Mouse (Mus musculus) kidney, embryonic 15.5 days (tissue): Measurements from ENCODE around the gene Gm27235. TPM values are rescaled to one million over a fixed set of nuclear protein-coding genes. Genes with fewer than 3 reads are reported as not detected.
"Not testable (repeated sequence)": the region's sequence is repeated elsewhere in the genome, so short reads cannot be mapped to it uniquely, and the experiment has no call there.

Experiments
- ATAC-seq: fragments of 200-750 bp; cut with Nextera tagmentation; replicated peaks from 2 replicates; pipeline ENCODE4 v1.8.0; 2017; ENCODE audit warnings: moderate TSS enrichment; ENCODE audit not compliant: low FRiP score
- H3K27ac ChIP-seq: fragments of 300-500 bp; sonication (generic); 2 replicates; pipeline ENCODE4 v1.5.1; 2015; ENCODE audit warnings: mild to moderate bottlenecking, inconsistent platforms
- H3K27me3 ChIP-seq: fragments of 300-500 bp; sonication (generic); 2 replicates; pipeline ENCODE4 v1.6.1; 2015; ENCODE audit warnings: inconsistent platforms
- H3K36me3 ChIP-seq: fragments of 300-500 bp; sonication (generic); 2 replicates; pipeline ENCODE4 v1.6.1; 2015; ENCODE audit warnings: inconsistent platforms
- H3K4me1 ChIP-seq: fragments of 300-500 bp; sonication (generic); 2 replicates; pipeline ENCODE4 v1.6.1; 2015; ENCODE audit warnings: inconsistent platforms
- H3K4me2 ChIP-seq: fragments of 300-500 bp; sonication (generic); 2 replicates; pipeline ENCODE4 v1.6.1; 2015; ENCODE audit warnings: moderate library complexity, mild to moderate bottlenecking, inconsistent platforms
- H3K4me3 ChIP-seq: fragments of 300-500 bp; sonication (generic); replicated peaks from 2 replicates; pipeline ENCODE4 v1.5.1; 2015; ENCODE audit warnings: mild to moderate bottlenecking, inconsistent platforms
- H3K9ac ChIP-seq: fragments of 300-500 bp; sonication (generic); 2 replicates; pipeline ENCODE4 v1.6.1; 2015; ENCODE audit warnings: mild to moderate bottlenecking, inconsistent platforms
- H3K9me3 ChIP-seq: fragments of 300-500 bp; sonication (generic); replicated peaks from 2 replicates; pipeline ENCODE4 v1.6.1; 2016; ENCODE audit warnings: inconsistent platforms
- WGBS: fragments of 180-500 bp; shearing (Covaris S2); methylation state at CpG from one replicate; pipeline ENCODE4 v1.1.7; 2015; ENCODE audit warnings: mixed read lengths; 5-methylcytosine and 5-hydroxymethylcytosine counted together
- polyA plus RNA-seq: library from polyadenylated mRNA; unstranded; fragments of >200 nt; fragmentation: Nextera tagmentation; extraction: Ambion mirVana; gene quantifications from 2 replicates; pipeline ENCODE4 v1.2.1, GENCODE M21; 2015

Gene Gm27235
- polyA plus RNA-seq, result not detected in 2 replicates

DNA sequence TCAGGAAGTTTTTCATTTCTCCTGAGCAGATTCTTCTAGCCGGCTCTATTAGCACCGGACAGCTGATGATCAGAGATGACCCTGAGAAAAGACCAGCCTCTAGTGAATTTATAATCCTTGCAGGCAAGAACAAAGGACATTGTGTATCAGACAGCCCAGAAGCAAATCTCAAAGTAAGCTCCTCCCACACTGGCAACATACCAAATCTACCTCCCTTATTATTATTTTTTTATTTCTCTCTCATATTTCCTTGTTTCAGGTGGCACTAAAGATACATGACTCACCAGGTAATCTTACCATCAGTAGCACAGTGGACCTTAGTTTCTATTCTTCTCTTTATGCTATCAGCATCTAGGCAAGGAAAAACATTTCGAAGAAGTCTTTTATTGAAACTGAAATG, at the start of gene Gm27235, which contains the start of gene D730048I06Rik:
Gene Gm27235 (minus strand): TSS at position 101 of the 400 bp plus-strand sequence.
Gene D730048I06Rik (minus strand): TSS at position 112 of the 400 bp plus-strand sequence.
- Histone ChIP-seq H3K9ac (no peak within 1 kb of the TSS), H3K9me3 (no peaks in the 10 kb centered on the region), H3K27ac (no peak within 1 kb of the TSS), H3K36me3 (no peaks in the 10 kb centered on the region), H3K27me3 (no peaks in the 10 kb centered on the region), H3K4me2 (no peak within 1 kb of the TSS), H3K4me1 (no peaks in the 10 kb centered on the region), H3K4me3 (no peak within 1 kb of the TSS)
- no peak for ATAC-seq
- WGBS, result 94% methylated on average over 3 of the region's 3 CpGs

DNA sequence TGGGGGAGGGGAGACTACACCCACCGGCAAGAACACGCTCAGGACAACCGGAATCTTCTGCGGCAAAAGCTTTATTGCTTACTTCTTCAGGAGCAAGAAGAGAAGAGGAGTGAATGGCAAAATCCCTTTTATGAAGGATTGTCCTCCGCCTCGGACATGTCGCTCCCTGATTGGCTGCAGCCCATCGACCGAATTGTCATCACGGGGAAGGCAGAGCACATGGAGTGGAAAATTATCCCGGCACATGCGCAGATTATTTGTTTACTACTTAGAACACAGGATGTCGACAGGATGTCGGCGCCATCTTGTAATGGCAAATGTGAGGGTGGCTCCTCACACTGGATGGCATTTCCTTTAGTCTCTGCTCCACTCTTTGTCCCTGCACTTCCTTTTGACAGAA, 28.0 kb upstream of the Gm27235 start:
- H3K9ac ChIP-seq, H3K9me3 ChIP-seq, H3K27me3 ChIP-seq, ATAC-seq, H3K27ac ChIP-seq, H3K4me2 ChIP-seq, H3K36me3 ChIP-seq, H3K4me3 ChIP-seq, H3K4me1 ChIP-seq: not testable (repeated sequence)
- 95% methylated on average over 15 of the region's 15 CpGs for WGBS

GRCm38 (mm10) chr9:35798146-35798545, 8.2 kb upstream of the Gm27235 start:
- H3K27me3 ChIP-seq, result no peaks in the 10 kb centered on the region
- no peaks in the 10 kb centered on the region for H3K4me1 ChIP-seq
- no peak overlapping the region for H3K4me2 ChIP-seq
- H3K4me3 ChIP-seq, result no peak overlapping the region
- no peaks in the 10 kb centered on the region for H3K9me3 ChIP-seq
- no peak overlapping the region for H3K27ac ChIP-seq
- no peak overlapping the region for H3K9ac ChIP-seq
- no peaks in the 10 kb centered on the region for H3K36me3 ChIP-seq
- ATAC-seq, result no peak

DNA sequence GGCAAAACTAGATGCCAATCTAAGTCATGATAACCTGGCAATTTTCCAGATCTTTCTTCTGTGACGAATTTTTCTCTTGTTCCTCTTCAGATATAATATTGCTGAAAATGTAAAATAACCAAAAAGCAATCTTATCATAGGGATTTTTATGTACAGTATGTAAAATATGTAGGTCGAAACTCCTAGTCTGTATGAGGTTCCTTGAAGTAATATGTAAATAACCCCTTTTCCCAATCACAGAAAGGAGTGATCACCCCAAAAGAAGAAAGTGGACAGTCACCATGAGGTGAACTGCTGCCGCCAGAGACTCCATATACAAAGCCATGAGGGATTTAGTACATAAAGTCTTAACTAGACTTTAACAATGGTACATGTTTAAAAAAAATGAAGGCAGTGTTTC, 11.9 kb downstream of the Gm27235 start, which contains the start of gene Gm17727:
Gene Gm17727 (minus strand): TSS at position 101 of the 400 bp plus-strand sequence.
- Histone ChIP-seq H3K36me3 (no peaks in the 10 kb centered on the region), H3K27ac (no peak within 1 kb of the TSS), H3K9ac (no peak within 1 kb of the TSS), H3K4me1 (no peaks in the 10 kb centered on the region), H3K27me3 (no peaks in the 10 kb centered on the region), H3K4me2 (no peak within 1 kb of the TSS), H3K9me3 (no peaks in the 10 kb centered on the region), H3K4me3 (no peak within 1 kb of the TSS)
- ATAC-seq, result no peak
- WGBS, result 67% methylated on average over 3 of the region's 3 CpGs

DNA sequence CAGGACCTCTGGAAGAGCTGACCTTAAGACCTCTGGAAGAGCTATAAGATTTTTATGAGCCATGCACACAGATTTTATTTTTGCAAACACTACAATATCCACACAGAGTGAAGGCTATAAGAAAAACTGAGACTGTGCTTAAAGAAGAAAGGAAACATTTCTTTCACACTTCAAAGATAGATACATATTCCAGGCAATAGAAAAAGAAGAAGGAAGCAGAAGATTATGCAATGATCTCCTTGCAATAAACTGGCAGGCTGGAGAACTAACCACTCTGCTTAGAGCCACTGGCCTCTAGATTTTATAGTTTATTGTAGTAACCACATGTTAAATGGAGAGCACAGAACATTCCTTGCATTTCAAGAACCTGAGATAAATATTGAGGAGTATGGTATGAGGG, 33.1 kb downstream of the Gm27235 start:
- Histone ChIP-seq H3K4me2 (no peak overlapping the region), H3K4me3 (no peak overlapping the region), H3K27me3 (no peaks in the 10 kb centered on the region), H3K9me3 (no peaks in the 10 kb centered on the region), H3K4me1 (no peaks in the 10 kb centered on the region), H3K36me3 (no peaks in the 10 kb centered on the region), H3K27ac (no peak overlapping the region), H3K9ac (no peak overlapping the region)
- no peak for ATAC-seq

DNA sequence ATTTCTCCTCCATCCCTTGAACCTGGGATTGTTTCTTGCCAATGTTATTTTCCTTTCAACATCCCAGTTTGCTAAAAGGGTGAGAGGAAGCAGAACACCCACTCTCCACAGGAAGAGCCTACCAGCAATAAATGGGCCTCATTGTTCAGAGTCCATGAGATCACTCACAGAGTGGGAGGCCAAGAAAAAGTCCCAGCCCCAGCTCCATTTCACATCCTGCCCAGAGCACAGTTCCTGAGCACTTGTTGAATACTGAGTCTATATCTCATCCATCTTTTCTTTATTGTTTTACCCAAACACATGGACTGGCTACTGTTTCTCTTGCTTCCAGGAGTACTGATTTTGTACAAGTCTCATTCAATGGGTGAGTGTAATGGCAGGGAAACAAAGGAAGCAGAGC, 49.2 kb downstream of the Gm27235 start, which contains the start of gene Gm17677:
Gene Gm17677 (plus strand): TSS at position 301 of the 400 bp plus-strand sequence.
- no peak within 1 kb of the TSS for H3K9ac ChIP-seq
- H3K27ac ChIP-seq, result no peak within 1 kb of the TSS
- H3K4me2 ChIP-seq, result no peak within 1 kb of the TSS
- no peaks in the 10 kb centered on the region for H3K36me3 ChIP-seq
- no peaks in the 10 kb centered on the region for H3K9me3 ChIP-seq
- H3K4me1 ChIP-seq, result no peaks in the 10 kb centered on the region
- H3K27me3 ChIP-seq, result no peaks in the 10 kb centered on the region
- H3K4me3 ChIP-seq, result no peak within 1 kb of the TSS
- no peak for ATAC-seq

Other genes starting within 250 kb of the Gm27235 start
- gene Ddx25, start 231.6 kb downstream of the Gm27235 start, polyA plus RNA-seq, result 2.3 and 2.4 TPM in 2 replicates
- 21.8 and 22.0 TPM in 2 replicates for gene Pus3, start 231.5 kb downstream of the Gm27235 start, polyA plus RNA-seq
- 1.0 TPM in 2 replicates for gene Pate2, start 219.8 kb downstream of the Gm27235 start, polyA plus RNA-seq
- gene Hyls1, start 219.7 kb downstream of the Gm27235 start, polyA plus RNA-seq, result 15.5 and 15.6 TPM in 2 replicates
- not detected in 2 replicates for gene Pate4, start 178.2 kb downstream of the Gm27235 start, polyA plus RNA-seq
- gene Pate3, start 141.9 kb downstream of the Gm27235 start, polyA plus RNA-seq, result not detected in 2 replicates
- gene Pate1, start 102.7 kb downstream of the Gm27235 start, polyA plus RNA-seq, result not detected in 2 replicates
- not detected in 2 replicates for gene Gm17677, start 49.1 kb downstream of the Gm27235 start, polyA plus RNA-seq
- not detected in 2 replicates for gene Gm17727, start 12.0 kb downstream of the Gm27235 start, polyA plus RNA-seq
- gene D730048I06Rik, start within 50 bp of the Gm27235 start, polyA plus RNA-seq, result not detected in 2 replicates
- gene 9230110F15Rik, start 54.0 kb upstream of the Gm27235 start, polyA plus RNA-seq, result not detected in 2 replicates
- gene 9230113P08Rik, start 118.3 kb upstream of the Gm27235 start, polyA plus RNA-seq, result not detected in 2 replicates